Mouse (Mus musculus) forebrain, embryonic 10.5 days (tissue): ENCODE data around the gene Efna2. TPM values are rescaled to one million over a fixed set of nuclear protein-coding genes. Genes with fewer than 3 reads are reported as not detected.
"Not testable (repeated sequence)": the region's sequence is repeated elsewhere in the genome, so short reads cannot be mapped to it uniquely, and the experiment has no call there.

ENCODE experiments used
- DNase-seq: peaks from one replicate; pipeline ENCODE4 v3.0.0-alpha.2; 2017; ENCODE audit warnings: low spot score; ENCODE audit errors: extremely low spot score
- H3K27ac ChIP-seq: fragments of 300-500 bp; sonication (generic); 2 replicates; pipeline ENCODE4 v1.5.1; 2016; ENCODE audit warnings: mild to moderate bottlenecking
- H3K27me3 ChIP-seq: fragments of 300-500 bp; sonication (generic); 2 replicates; pipeline ENCODE4 v1.6.1; 2016; ENCODE audit warnings: mild to moderate bottlenecking; ENCODE audit not compliant: poor library complexity, severe bottlenecking
- H3K36me3 ChIP-seq: fragments of 300-500 bp; sonication (generic); replicated peaks from 2 replicates; pipeline ENCODE4 v1.6.1; 2016; ENCODE audit warnings: mild to moderate bottlenecking, moderate library complexity
- H3K4me1 ChIP-seq: fragments of 300-500 bp; sonication (generic); 2 replicates; pipeline ENCODE4 v1.6.1; 2016
- H3K4me3 ChIP-seq: fragments of 300-500 bp; sonication (generic); 2 replicates; pipeline ENCODE4 v1.5.1; 2016; ENCODE audit warnings: mild to moderate bottlenecking, moderate library complexity
- H3K9me3 ChIP-seq: fragments of 300-500 bp; sonication (generic); 2 replicates; pipeline ENCODE4 v1.6.1; 2016; ENCODE audit warnings: mild to moderate bottlenecking, moderate library complexity
- WGBS: fragments of 180-500 bp; shearing (Covaris S2); methylation state at CpG from one replicate; pipeline ENCODE4 v1.1.7; 2016; 5-methylcytosine and 5-hydroxymethylcytosine counted together
- polyA plus RNA-seq: library from polyadenylated mRNA; unstranded; fragments of >200 nt; fragmentation: Nextera tagmentation; extraction: Ambion mirVana; gene quantifications from 2 replicates; pipeline ENCODE4 v1.2.1, GENCODE M21; 2016

Efna2 gene
- polyA plus RNA-seq, 1 experiment from 2014 or later = 23.2 TPM

DNA sequence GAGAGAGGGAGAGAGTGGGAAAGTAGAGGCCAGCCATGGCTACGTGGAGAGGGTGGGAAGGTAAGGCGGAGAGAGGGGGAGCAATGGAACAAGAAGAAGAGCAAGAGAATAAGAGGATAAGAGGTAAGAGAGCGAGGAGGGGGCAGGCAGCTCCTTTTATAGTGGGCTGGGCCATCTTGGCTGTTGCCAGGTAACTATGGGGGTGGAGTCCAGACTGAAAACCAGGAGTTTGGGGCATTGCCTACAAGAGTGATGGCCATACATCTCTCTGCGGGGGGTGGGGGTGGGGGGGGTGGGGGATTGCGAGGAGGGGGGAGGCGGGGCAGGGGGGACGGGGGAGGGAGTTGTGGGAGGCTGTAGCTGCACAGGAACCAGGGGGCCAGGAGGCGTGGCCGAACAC lies 41.4 kb downstream of the Efna2 start:
- 0 out of 2 replicates have a peak overlapping the region, but pooled peaks have one; percentile 37 for H3K27ac ChIP-seq
- DNase-seq = no peak
- no peaks in the 10 kb centered on the region for H3K9me3 ChIP-seq
- H3K36me3 ChIP-seq = no peaks in the 10 kb centered on the region
- peaks cover 5% of the 10 kb centered on the region for H3K27me3 ChIP-seq
- H3K4me3 ChIP-seq = no peak overlapping the region
- 41% methylated on average over 8 of the region's 9 CpGs for WGBS
- H3K4me1 ChIP-seq = peaks cover 30% of the 10 kb centered on the region

DNA sequence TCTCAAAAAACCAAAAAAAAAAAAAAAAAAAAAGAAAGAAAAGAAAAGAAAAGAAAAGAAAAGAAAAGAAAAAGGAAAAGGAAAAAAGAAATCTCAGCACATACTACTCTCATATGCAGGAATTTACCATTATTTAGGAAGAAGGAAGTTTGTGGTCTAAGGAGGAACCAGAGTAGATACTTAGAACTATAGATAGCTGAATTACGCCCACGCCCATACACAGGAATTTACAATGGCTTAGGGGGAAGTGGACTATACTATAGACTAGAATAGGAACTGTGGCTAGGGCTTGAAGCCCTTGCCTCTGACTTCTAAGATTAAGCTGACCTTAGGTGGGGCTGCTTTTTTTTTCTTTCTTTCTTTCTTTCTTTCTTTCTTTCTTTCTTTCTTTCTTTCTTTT lies 43.9 kb downstream of the Efna2 start:
- not testable (repeated sequence) for DNase-seq, H3K36me3 ChIP-seq, H3K27ac ChIP-seq, H3K9me3 ChIP-seq, H3K27me3 ChIP-seq, H3K4me3 ChIP-seq
- WGBS = 97% methylated on average over 2 of the region's 2 CpGs
- peaks cover 49% of the 10 kb centered on the region for H3K4me1 ChIP-seq

DNA sequence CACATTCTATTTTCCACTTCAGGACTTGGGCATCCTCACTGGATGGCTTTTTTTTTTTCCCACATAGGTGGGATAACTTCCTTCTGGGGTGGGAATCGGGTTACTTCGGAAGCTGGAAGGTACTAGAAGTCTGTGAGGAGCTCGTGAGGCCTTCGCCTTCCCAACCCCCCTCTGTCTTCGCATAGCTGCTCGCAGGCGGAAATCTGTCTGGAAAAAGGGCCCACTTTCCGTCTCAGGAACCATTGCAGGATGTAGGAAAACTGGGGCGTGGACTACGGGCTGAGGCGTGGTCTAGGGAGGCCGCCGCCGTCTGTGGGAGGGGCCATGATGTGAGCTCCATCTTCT lies 46.8 kb downstream of the Efna2 start:
- H3K36me3 ChIP-seq = peaks cover 30% of the 10 kb centered on the region
- no peaks in the 10 kb centered on the region for H3K27me3 ChIP-seq
- H3K9me3 ChIP-seq = no peaks in the 10 kb centered on the region
- WGBS = under 1% methylated on average over 14 of the region's 14 CpGs
- H3K4me1 ChIP-seq = peaks cover 63% of the 10 kb centered on the region
- peak overlapping the region; percentile 99 for H3K27ac ChIP-seq
- no peak for DNase-seq
- peak overlapping the region; percentile 94 for H3K4me3 ChIP-seq

DNA sequence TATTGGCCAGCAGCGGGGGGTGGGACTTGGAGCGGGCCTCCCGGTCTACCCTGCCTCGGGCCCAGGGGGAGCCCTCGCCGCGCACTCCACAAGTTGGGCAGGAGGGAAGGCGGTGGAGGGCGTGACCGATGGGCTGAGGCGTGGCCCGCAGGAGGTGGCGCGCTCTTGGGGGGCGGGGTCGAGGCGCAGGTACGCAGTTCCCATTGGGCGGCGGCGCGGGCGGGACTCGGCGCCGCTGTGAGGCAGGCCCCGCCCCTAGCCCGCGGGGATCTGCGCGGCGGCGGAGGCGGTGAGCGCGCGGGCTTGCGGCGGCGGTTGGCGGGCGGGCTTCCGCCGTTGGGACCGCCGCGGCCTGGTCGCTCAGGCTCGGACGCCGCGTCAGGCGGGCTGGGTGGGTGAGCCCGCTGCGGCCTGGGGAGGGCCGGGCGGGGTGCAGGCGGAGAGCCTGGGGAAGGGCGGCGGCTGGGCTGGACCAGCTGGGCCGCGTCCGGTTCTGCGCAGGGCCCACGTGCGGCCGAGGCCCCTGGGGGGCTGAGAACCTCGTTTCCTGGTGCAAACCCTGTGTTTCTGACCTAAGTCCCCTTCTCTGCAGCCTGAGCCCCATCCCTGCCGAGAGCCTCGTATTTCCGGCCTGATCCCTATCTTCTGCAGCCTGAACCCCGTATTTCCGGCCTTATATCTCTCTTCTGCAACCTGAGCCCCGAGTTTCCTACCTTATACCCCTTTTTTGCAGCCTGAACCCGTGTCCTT lies 47.3 kb downstream of the Efna2 start, which contains the start of gene Mum1:
Mum1 (plus strand) TSS at position 19 of the 750 bp plus-strand sequence.
- H3K27me3 ChIP-seq = no peaks in the 10 kb centered on the region
- H3K4me1 ChIP-seq = peaks cover 58% of the 10 kb centered on the region
- H3K4me3 ChIP-seq = peak within 1 kb of the TSS; percentile 94
- peaks cover 34% of the 10 kb centered on the region for H3K36me3 ChIP-seq
- H3K27ac ChIP-seq = peak within 1 kb of the TSS; percentile 99
- no peaks in the 10 kb centered on the region for H3K9me3 ChIP-seq
- WGBS = under 1% methylated on average over 75 of the region's 75 CpGs
- peak; percentile 99 for DNase-seq

DNA sequence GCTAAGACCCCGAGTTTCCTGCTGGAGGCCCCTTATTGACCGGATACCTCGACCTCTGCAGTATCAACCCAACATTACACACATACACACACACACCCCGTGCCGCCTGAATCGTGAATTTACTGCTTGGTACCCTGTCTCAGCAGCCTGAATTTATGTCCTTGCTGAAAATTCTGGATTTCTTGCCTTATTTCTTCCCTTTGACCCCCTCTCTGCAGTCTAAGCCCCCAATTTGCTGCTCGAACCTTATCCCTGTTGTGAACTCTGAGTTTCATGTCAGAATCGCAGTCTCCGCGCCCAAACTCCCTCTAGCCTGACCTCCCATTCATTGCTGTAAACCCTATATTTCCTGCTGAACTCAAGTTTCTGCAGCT lies 47.9 kb downstream of the Efna2 start:
- peak overlapping the region; percentile 99 for H3K27ac ChIP-seq
- H3K4me3 ChIP-seq = peak overlapping the region; percentile 94
- no peak for DNase-seq
- peaks cover 40% of the 10 kb centered on the region for H3K36me3 ChIP-seq
- peaks cover 54% of the 10 kb centered on the region for H3K4me1 ChIP-seq
- no peaks in the 10 kb centered on the region for H3K9me3 ChIP-seq
- 16% methylated on average over 10 of the region's 10 CpGs for WGBS
- H3K27me3 ChIP-seq = no peaks in the 10 kb centered on the region

DNA sequence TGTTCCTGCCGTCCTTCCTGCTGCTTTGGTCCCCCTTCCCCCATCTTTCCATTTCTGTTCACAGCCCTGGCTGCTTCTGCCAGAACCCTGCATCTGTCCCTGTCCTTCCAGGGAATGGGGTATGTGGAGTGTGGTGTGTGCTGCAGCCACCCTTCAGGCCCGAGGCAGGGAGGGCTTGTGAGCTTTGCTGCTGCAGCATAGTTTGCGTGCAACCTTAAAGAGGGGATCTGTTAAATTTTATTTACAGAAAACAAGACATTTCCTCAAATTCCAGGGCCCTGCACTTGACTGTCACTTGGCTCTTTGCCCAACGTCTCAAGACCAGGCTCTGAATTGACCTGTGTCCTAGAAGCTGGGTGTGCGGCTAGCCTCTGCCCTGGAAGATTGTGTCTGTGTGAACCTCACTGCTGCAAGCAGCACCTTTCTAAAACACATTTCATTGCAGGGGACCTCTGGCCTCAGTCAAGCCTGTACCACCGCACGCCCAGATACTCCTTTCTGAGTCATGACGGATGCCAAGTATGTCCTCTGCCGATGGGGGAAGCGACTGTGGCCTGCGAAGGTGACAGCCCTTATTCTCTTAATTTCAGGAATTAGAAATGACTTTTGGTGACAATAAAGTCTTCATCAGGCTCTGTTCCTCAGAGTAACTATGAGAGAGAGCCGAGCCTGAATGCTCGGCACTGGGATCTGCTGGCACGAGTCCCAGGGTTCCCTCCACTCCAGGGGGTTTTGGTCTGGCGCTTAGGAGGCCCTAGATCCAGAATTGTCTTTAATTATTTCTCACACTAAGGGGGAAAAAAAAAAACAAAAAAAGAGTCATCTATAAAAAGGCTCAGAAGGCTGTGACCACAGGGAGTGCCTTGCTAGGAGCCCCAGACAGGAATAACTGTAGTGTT lies 48.8 kb downstream of the Efna2 start:
- peak overlapping the region; percentile 99 for H3K27ac ChIP-seq
- peaks cover 50% of the 10 kb centered on the region for H3K36me3 ChIP-seq
- peak overlapping the region; percentile 94 for H3K4me3 ChIP-seq
- DNase-seq = no peak
- no peaks in the 10 kb centered on the region for H3K9me3 ChIP-seq
- H3K27me3 ChIP-seq = no peaks in the 10 kb centered on the region
- 77% methylated on average over 15 of the region's 15 CpGs for WGBS
- peaks cover 64% of the 10 kb centered on the region for H3K4me1 ChIP-seq

DNA sequence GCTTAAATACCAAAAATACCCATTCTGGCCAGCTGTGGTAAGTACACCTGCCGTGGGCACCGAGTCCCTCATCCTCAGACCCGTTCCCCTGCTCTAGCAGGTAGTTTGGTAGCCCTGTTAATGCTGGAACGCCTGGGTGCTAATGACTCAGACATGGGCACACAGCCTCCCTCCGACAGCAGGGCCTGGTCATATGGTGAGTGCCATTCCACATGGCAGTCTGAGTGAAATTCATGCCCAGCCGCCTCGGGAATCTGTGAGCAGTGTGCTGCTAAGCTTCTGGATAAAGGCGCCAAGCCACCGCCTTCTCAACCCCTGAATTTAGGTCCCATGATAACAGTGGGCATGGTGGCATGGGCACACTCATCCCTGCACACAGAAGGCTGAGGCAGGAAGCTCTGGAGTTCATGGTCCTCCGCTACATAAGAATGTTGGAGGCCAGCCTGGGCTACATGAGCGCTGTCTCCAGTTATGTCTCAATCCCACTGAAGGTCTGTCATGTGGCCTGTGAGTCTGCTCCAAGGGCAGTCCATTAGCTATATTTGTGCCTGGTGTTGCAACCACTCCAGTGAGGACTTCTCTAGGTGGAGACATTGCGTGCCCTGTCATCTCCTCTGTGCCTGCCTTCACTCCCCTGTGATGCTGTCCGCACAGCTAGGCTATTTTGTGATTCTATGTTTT lies 57.0 kb downstream of the Efna2 start:
- H3K36me3 ChIP-seq = peaks cover 100% of the 10 kb centered on the region
- no peak overlapping the region for H3K4me3 ChIP-seq
- no peak for DNase-seq
- H3K27me3 ChIP-seq = no peaks in the 10 kb centered on the region
- no peak overlapping the region for H3K27ac ChIP-seq
- H3K4me1 ChIP-seq = peaks cover 26% of the 10 kb centered on the region
- 94% methylated on average over 13 of the region's 13 CpGs for WGBS
- H3K9me3 ChIP-seq = no peaks in the 10 kb centered on the region

DNA sequence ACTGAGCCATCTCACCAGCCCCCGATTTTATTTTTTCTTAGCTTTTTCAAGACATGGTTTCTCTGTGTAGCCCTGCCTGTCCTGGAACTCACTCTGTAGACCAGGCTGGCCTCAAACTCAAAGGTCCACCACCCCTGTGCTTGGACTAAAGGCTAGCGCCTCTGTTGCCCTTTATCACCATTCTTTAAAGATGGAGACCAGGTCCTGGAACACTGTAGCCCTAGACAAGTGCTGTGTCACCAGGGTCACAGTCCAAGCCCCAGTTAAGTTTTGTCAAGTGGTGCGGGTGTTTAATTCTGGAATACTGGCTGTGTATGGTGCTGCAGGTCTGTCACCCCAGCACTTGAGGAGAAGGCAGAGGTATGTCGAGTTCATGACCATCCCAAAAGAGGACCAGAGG lies 57.7 kb downstream of the Efna2 start:
- DNase-seq = no peak
- Histone ChIP-seq H3K4me1 (peaks cover 29% of the 10 kb centered on the region), H3K4me3 (no peak overlapping the region), H3K27ac (no peak overlapping the region), H3K36me3 (peaks cover 100% of the 10 kb centered on the region), H3K27me3 (no peaks in the 10 kb centered on the region), H3K9me3 (no peaks in the 10 kb centered on the region)
- 90% methylated on average over 4 of the region's 4 CpGs for WGBS

DNA sequence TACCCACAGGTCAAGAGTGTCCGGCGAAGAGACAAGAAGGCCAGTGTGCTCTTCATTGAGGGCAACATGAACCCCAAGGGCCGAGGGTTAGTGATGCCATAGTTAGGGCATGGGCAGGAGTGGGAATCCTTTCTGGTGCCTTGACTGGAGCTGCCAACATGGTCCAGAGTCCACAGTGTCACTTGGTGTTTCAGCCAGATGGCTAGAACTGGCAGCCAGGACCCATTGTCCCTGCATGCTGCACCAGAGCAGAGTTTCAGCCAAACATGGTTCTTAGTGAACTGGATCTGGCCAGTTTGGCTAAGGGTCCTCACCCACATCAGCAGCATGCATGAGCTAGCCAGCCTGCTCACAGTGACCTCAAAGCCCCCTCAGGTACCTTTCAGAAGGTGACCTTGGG lies 59.0 kb downstream of the Efna2 start:
- no peak for DNase-seq
- Histone ChIP-seq H3K27ac (no peak overlapping the region), H3K9me3 (no peaks in the 10 kb centered on the region), H3K36me3 (peaks cover 100% of the 10 kb centered on the region), H3K4me1 (peaks cover 18% of the 10 kb centered on the region), H3K27me3 (no peaks in the 10 kb centered on the region), H3K4me3 (no peak overlapping the region)
- 96% methylated on average over 3 of the region's 3 CpGs for WGBS

Other genes with a start within 250 kb of the Efna2 start
- gene Wdr18, start 219.3 kb upstream of the Efna2 start, polyA plus RNA-seq = 165 and 167 TPM in 2 replicates
- 0.20 and 0.31 TPM in 2 replicates for gene Grin3b, start 208.8 kb upstream of the Efna2 start, polyA plus RNA-seq
- 8.4 and 9.6 TPM in 2 replicates for gene Tmem259, start 195.2 kb upstream of the Efna2 start, polyA plus RNA-seq
- 222 and 226 TPM in 2 replicates for gene Cnn2, start 190.9 kb upstream of the Efna2 start, polyA plus RNA-seq
- gene Abca7, start 183.0 kb upstream of the Efna2 start, polyA plus RNA-seq = 2.9 and 3.1 TPM in 2 replicates
- 8.0 and 9.1 TPM in 2 replicates for gene Arhgap45, start 162.8 kb upstream of the Efna2 start, polyA plus RNA-seq
- 279 and 286 TPM in 2 replicates for gene Polr2e, start 139.7 kb upstream of the Efna2 start, polyA plus RNA-seq
- 670 and 692 TPM in 2 replicates for gene Gpx4, start 132.3 kb upstream of the Efna2 start, polyA plus RNA-seq
- 14.7 and 15.6 TPM in 2 replicates for gene Sbno2, start 73.9 kb upstream of the Efna2 start, polyA plus RNA-seq
- gene Stk11, start 63.7 kb upstream of the Efna2 start, polyA plus RNA-seq = 14.4 and 18.1 TPM in 2 replicates
- gene Atp5d, start 40.9 kb upstream of the Efna2 start, polyA plus RNA-seq = 495 and 498 TPM in 2 replicates
- gene Cbarp, start 38.6 kb upstream of the Efna2 start, polyA plus RNA-seq = 6.8 and 7.3 TPM in 2 replicates
- 19.1 and 19.8 TPM in 2 replicates for gene Midn, start 31.2 kb upstream of the Efna2 start, polyA plus RNA-seq
- 90.9 and 116 TPM in 2 replicates for gene Cirbp, start 13.5 kb upstream of the Efna2 start, polyA plus RNA-seq
- 9.8 and 10.7 TPM in 2 replicates for gene 1600002K03Rik, start 6.5 kb upstream of the Efna2 start, polyA plus RNA-seq
- gene Mum1, start 47.0 kb downstream of the Efna2 start, polyA plus RNA-seq = 89.4 and 98.3 TPM in 2 replicates
- 309 and 314 TPM in 2 replicates for gene Ndufs7, start 69.6 kb downstream of the Efna2 start, polyA plus RNA-seq
- 18.3 and 19.1 TPM in 2 replicates for gene Gamt, start 81.5 kb downstream of the Efna2 start, polyA plus RNA-seq
- gene Dazap1, start 82.0 kb downstream of the Efna2 start, polyA plus RNA-seq = 48.2 and 52.3 TPM in 2 replicates
- 1,138 and 1,144 TPM in 2 replicates for gene Rps15, start 113.0 kb downstream of the Efna2 start, polyA plus RNA-seq
- gene Apc2, start 116.5 kb downstream of the Efna2 start, polyA plus RNA-seq = 19.4 and 27.0 TPM in 2 replicates
- gene 2310011J03Rik, start 141.1 kb downstream of the Efna2 start, polyA plus RNA-seq = 56.4 and 60.2 TPM in 2 replicates
- 5.7 and 6.7 TPM in 2 replicates for gene Pcsk4, start 150.0 kb downstream of the Efna2 start, polyA plus RNA-seq
- 7.7 and 9.1 TPM in 2 replicates for gene Reep6, start 150.5 kb downstream of the Efna2 start, polyA plus RNA-seq
- 0.27 and 0.54 TPM in 2 replicates for gene Adamtsl5, start 168.9 kb downstream of the Efna2 start, polyA plus RNA-seq
- 0.43 and 0.71 TPM in 2 replicates for gene Plk5, start 177.0 kb downstream of the Efna2 start, polyA plus RNA-seq
- 6.8 and 7.0 TPM in 2 replicates for gene Mex3d, start 208.2 kb downstream of the Efna2 start, polyA plus RNA-seq
- gene Mbd3, start 220.1 kb downstream of the Efna2 start, polyA plus RNA-seq = 343 and 346 TPM in 2 replicates
- 625 and 631 TPM in 2 replicates for gene Uqcr11, start 227.3 kb downstream of the Efna2 start, polyA plus RNA-seq